Mouse (Mus musculus) adrenal gland, adult 2 months (tissue): ENCODE results near the gene Dus1l. TPM values are rescaled to one million over a fixed set of nuclear protein-coding genes. Genes with fewer than 3 reads are reported as not detected.
A peak's percentile ranks its signal among the peaks of the same experiment; 100 is the strongest.
"Not testable (repeated sequence)": the region's sequence is repeated elsewhere in the genome, so short reads cannot be mapped to it uniquely, and the experiment has no call there.

Experiments used
- DNase-seq: peaks from one replicate; pipeline ENCODE4 v3.0.0; 2021
- polyA plus RNA-seq: library from polyadenylated mRNA; depleted of rRNA; stranded (reverse); fragments of >200 nt; gene quantifications from 2 replicates; pipeline ENCODE4 v1.2.3, GENCODE M21; 2012; rRNA removed
- total RNA-seq, 2 experiments: library from RNA; stranded (reverse); gene quantifications; 2 replicates each; pipeline ENCODE4 v1.2.3; 2021

The Dus1l gene
- total and polyA plus RNA-seq, 3 experiments = 53.7 to 62.0 (median 56.0) TPM

DNA sequence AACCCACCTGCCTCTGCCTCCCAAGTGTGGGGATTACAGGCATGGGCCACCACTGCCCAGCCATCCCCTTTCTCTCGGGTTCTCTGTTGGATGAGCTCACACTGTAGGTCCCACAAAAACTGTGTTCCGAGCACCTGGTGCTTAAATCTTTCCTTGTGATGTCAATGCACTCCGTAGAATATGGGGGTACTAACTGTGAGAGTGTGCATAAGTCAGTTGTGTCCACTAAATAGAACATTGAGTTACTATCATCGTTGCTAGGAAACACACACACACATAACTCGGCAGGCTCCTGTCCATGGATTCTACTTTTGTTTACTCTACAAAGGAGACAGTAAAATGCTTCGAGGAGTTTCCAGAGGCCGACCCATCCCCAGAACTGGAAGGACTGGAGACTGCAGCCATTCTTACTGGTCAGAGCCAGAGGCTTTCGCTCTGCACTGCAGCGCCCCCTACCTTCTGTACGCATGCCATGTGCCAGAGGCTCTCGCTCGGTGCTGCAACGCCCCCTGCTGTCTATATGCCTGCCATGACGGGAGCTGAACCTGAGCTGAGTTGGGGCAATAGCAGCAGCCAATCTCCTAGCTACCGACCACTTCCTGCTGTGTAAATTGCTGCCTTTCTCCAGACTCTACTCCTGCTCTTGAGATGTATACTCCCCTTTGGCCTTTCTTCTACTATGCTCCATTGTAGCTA, 20.3 kb downstream of the Dus1l start:
- peak; percentile 94 for DNase-seq

DNA sequence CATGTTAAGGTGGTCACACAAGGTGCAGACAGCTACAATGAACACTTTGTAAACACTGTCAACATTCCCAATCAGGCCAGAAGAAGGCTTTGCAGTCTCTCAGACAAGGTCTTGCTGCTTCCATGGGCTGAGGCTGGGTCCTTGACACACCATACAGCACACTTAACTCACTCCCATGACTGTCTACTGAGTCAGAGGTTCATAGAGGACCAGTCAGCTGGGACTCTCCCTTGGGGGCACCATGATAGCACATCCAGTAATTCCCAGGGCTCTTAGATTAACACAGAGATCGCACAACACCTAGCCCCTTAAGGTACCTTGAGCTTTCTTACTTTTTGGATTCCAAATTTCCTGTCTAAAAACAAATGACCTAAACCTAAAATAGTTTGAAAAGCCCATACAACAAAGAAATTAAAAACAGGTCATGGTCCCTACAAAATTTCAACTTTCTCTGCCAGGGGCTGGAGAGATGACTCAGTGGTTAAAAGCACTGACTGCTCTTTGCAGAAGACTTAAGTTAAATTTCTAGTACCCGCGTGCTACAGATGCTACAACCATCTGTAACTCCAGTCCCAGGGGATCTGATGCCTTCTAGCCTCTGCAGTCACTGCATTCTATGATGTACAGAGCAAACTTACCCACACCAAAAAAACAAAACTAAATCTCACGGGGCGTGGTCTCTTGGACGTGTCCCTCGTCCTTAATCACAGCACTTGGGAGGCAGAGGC, 22.6 kb downstream of the Dus1l start:
- DNase-seq = peak; percentile 72

DNA sequence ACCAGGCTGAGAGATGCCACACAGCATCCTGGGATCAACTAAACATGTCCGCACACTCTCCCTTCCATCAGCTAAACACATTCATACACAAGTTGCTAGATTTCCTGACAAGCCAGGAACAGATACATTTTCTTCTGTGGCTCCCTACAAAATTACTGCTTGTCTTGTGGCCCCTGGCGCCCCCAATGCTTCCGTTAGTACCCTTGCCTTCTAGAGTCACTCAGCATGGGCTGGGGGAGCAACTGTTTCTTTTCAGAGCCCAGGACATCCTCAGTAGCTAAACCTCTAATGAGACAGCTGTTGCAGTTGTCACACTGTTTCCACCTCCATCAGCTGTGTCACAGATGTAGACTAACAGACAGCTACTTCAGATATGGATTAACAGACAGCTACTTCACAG, 23.5 kb downstream of the Dus1l start:
- DNase-seq = no peak

DNA sequence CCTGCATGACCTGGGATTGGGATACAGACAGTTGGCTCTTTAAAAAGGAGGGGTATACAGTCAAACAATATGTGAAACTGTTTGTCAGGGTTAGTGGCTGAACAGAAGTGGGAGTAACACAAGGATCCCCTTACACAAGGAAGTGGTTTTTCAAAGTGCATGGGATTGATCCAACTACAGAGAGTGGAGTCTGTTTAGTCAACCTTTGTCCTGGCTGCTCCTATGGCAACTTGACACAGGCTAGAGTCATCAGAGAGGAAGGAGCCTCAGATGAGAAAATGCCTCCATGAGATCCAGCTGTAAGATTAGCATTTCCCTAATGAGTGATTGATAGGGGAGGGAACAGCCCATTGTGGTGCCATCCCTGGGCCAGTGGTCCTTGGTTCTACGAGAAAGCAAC, 28.0 kb downstream of the Dus1l start:
- DNase-seq = no peak

DNA sequence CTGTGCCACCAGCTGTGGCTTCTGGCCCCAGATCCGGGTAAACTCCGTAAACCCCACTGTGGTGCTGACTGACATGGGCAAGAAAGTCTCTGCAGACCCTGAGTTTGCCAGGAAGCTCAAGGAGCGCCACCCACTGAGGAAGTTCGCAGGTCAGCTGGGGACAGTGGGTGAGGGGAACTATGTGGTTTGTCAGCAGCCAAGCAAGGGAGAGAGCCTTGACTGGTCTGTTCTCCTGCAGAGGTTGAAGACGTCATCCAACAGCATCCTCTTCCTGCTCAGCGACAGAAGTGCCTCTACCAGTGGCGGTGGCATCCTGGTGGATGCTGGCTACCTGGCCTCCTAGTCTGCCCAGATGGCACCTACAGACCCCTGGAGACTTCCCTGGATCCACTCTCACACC, 29.2 kb downstream of the Dus1l start:
- not testable (repeated sequence) for DNase-seq

DNA sequence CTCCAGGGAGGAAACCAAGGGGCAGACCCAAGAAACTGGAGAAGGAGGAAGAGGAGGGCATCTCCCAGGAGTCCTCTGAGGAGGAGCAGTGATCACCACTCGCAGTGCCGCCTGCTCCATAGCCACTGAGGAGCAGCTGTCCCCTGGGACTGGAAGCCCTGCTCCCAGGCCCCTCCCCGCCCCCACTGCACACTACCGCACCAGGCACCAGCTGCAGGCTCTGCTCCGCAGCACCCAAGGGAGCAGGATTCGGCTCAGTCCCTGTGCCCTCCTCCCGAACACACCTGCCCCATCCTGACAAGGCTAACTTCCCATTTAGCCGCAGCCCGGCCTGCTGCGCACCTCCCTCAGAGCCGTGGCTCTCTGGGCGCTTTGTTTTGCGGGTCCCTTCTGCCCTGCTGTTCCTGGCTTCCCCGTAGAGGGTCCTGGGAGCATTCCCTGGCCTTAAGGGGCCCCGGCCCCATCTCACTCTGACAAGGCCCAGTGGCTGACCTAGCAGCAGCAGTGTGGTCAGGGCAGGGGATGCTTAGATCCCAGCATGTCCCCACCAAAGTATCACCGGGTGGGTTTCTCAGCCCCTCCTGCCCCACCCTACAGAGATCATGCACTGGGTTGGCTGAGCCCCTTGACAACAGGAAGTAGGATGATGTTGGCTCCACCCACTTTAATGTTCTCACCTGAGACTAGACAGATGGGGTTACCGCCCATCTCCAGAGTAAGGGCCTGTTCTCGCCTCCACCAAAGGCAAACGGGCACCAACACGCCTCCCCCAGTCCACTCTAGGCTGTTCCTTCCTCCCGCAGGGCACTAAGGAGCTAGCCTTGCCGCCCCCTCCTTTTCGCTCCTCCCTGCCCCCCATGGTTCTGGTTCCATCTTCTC, 32.8 kb downstream of the Dus1l start:
- DNase-seq = not testable (repeated sequence)

DNA sequence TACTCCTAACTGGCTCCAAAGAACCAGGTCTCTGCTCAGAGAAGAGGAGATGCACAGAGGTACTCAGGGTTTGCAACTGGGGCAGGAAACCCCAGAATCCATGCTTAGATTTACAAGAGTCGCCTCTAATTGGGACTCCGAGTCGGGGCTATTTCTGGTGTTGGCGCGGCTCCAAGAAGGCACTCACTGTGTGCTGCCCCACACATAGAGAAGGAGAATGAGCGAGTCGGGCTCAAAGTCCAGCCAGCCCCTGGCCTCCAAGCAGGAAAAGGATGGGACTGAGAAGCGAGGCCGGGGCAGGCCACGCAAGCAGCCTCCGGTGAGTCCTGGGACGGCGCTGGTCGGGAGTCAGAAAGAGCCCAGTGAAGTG, 33.5 kb downstream of the Dus1l start, which contains the start of gene Hmga1b:
Hmga1b (plus strand) TSS at position 123 of the 370 bp plus-strand sequence.
- DNase-seq = not testable (repeated sequence)

DNA sequence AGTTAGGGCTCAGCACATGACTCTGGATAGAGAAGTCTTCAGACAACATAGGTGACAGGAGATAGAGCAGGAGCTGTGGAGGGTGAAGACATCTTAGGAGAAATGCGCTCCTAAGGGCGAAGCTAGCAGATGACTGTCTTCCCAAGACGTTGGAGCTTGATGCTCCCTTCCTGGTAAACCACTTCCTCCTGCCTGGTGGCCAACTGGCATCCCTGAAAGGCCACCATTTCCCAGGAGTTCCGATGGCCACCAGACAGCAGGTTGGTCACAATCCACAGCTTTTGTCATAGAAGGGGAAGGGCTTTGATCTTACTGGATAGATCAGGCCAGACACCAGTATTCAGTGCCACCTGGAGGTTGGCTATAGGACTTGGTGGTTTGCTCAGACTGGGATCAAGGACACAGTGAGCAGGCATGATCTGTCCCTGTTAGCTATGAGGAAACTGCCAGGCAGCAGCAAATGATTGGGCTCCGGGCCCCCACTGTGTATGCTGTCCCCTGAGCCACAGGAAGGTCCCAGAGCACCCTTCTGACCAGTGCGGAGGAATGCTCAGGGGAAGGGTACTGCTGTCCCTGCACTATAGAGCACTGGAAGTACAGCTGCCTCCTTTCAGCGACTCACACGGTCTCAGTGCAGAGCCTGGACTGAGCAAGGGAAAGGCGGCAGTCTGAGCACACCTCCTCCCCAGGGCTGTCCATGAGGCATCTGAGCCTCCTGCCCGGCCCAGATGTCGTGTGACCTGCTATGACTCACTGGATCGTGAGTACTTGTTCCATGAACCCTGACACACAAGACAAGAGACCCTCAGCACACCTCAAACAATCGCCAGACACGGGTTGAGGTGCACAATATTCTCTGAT, 34.2 kb downstream of the Dus1l start:
- no peak for DNase-seq

DNA sequence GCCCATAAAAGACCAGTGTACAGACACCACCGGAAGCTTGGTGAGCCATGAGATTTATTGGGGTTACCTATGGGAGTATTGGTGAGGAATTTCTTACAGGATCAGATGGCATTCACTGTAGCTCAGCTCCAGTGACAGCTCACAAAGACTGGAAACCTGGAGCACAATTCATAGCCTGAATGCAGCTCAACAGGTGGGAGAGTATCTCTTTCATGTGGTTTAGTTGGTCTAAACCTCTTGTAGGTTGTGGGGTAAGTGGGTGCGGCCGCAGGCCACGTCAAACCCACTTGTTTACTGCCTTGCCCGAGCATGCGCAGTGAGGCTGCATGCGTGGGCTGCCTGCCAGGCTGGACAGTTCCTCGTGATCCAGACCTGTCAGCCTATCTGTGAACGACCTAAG, 36.0 kb downstream of the Dus1l start:
- no peak for DNase-seq

DNA sequence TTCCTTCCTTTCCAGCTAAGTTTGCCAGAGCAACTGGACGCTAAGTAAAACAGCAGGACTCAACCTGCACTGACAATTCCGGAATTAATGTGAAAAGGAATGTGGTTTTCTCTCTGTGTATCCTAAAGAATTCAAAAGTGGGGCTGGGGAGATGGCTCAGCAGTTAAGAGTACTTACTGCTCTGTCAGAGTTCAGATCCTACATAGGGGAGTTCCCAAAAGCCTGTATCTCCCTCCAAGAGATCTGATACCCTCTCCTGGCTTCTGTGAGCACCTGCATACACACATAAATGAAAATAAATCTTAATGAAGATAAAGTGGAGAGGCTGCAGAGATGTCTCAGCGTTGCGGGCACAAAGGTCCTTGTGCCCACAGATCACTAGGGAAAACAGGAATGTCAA, 44.6 kb downstream of the Dus1l start:
- no peak for DNase-seq

DNA sequence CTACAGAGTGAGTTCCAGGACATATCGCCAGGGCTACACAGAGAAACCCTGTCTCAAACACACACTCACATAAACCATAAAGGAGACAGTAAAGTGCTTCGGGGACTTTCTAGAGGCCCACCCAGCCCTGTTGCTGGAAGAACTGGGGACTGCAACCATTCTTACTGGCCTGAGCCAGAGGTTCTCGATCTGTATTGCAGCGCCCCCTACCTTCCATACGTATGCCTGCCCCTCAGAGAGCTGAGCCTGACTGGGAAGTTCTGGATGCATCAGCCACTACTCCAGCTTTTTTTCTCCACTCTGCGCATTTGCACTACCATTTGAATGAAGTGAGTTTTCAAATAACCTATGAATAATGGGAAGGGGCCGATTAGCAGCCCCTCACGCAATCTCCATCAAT, 46.8 kb downstream of the Dus1l start:
- DNase-seq = peak; percentile 46

DNA sequence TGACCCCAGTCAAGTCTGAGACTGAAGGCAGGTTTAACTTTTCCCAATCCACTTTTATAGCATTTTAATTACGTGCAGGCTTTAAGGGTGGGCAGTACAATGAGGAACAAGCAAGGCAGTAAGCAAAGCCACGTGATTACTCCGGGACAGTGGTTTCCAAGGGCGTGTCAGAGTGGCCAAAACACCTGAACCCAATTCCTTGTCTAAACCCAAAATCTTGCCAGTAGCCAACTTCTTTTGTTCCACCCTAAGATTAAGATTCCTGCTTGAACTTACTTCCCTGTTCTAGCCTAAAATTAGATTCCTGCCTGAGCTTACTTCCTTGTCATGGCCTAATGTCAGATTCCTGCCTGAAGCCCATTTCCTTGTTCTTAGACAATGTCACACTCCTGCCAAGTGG, 48.2 kb downstream of the Dus1l start:
- no peak for DNase-seq

DNA sequence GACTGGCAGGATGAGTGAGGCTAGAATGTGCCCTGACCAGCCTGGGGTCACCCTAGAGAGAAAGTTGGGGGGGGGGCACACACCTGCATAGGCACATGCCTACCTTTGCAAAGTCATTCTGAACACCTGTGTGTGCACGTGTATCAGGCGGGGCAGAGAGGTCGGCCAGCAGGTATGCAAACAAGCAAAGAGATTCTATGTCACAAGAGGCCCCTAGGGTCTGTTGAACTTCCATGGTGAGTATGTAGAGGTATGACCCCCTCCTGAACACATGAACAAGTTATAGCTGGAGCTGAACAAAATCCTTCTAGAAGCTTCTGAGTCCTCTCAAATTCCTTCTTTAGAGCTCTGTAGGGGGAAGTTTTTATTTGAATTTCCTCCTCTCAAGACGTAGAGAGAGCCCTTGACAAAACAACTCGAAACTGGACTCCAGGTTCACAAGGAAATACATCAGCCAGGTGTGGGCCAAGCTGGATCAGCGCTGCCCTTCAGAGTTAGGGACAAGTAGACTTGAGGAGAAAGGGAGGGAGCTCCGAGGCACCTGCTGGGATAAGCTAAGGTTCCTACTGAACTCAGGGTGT, 52.0 kb downstream of the Dus1l start:
- no peak for DNase-seq

DNA sequence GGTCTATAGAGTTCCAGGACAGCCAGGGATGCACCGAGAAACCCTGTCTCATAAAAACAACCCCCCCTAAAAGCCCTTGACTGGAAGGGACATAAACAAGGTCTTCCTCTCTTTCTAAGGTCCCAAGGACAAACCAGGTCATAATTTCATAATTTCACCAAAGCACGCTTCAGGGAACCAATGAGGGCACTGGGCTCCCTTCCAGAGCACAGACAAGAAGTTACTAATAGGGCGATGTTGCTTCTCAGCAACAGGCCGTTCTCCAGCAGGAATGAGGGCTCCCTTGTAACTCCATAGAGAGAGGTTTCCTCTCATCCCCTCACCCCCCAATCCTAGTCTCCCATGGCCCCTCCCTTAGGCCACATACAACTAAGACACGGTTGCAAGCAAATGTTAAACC, 55.2 kb downstream of the Dus1l start:
- DNase-seq = peak; percentile 75

Other genes with a start within 250 kb of the Dus1l start
- 10 to 100 TPM; 56.9 to 65.8 TPM for gene Mcrip1, start 246.7 kb downstream of the Dus1l start, total RNA-seq
- gene Mcrip1, start 246.7 kb downstream of the Dus1l start, polyA plus RNA-seq = 136 and 157 TPM in 2 replicates
- under 1 TPM; 0.40 to 0.79 TPM for gene Ppp1r27, start 245.3 kb downstream of the Dus1l start, total RNA-seq
- 0.83 and 1.2 TPM in 2 replicates for gene Ppp1r27, start 245.3 kb downstream of the Dus1l start, polyA plus RNA-seq
- 100 to 1,000 TPM; 462 to 524 TPM for gene P4hb, start 223.2 kb downstream of the Dus1l start, total RNA-seq
- 108 and 126 TPM in 2 replicates for gene P4hb, start 223.2 kb downstream of the Dus1l start, polyA plus RNA-seq
- 100 to 1,000 TPM; 355 to 386 TPM for gene Arhgdia, start 214.8 kb downstream of the Dus1l start, total RNA-seq
- gene Arhgdia, start 214.8 kb downstream of the Dus1l start, polyA plus RNA-seq = 712 and 786 TPM in 2 replicates
- 10 to 100 TPM; 85.5 to 97.9 TPM for gene Alyref, start 198.0 kb downstream of the Dus1l start, total RNA-seq
- gene Alyref, start 198.0 kb downstream of the Dus1l start, polyA plus RNA-seq = 10.3 and 12.6 TPM in 2 replicates
- gene Anapc11, start 198.0 kb downstream of the Dus1l start, total RNA-seq = 10 to 100 TPM; 82.8 to 85.9 TPM
- 183 and 187 TPM in 2 replicates for gene Anapc11, start 198.0 kb downstream of the Dus1l start, polyA plus RNA-seq
- under 1 TPM; 0.61 to 0.62 TPM for gene Npb, start 187.9 kb downstream of the Dus1l start, total RNA-seq
- gene Npb, start 187.9 kb downstream of the Dus1l start, polyA plus RNA-seq = 1.6 and 2.3 TPM in 2 replicates
- 100 to 1,000 TPM; 201 to 344 TPM for gene Pcyt2, start 178.5 kb downstream of the Dus1l start, total RNA-seq
- gene Pcyt2, start 178.5 kb downstream of the Dus1l start, polyA plus RNA-seq = 460 and 610 TPM in 2 replicates
- gene Sirt7, start 171.2 kb downstream of the Dus1l start, total RNA-seq = 10 to 100 TPM; 54.2 to 69.5 TPM
- gene Sirt7, start 171.2 kb downstream of the Dus1l start, polyA plus RNA-seq = 109 and 128 TPM in 2 replicates
- gene Mafg, start 162.8 kb downstream of the Dus1l start, total RNA-seq = 10 to 100 TPM; 48.1 to 60.7 TPM
- 54.3 and 66.9 TPM in 2 replicates for gene Mafg, start 162.8 kb downstream of the Dus1l start, polyA plus RNA-seq
- gene Pycr1, start 152.6 kb downstream of the Dus1l start, total RNA-seq = 1 to 10 TPM; 1.0 to 1.9 TPM
- 3.5 and 3.6 TPM in 2 replicates for gene Pycr1, start 152.6 kb downstream of the Dus1l start, polyA plus RNA-seq
- 1 to 10 TPM in 1 of 2 experiments, not detected in 1; 1.0 TPM for gene Myadml2, start 148.2 kb downstream of the Dus1l start, total RNA-seq
- 0.11 and 0.59 TPM in 2 replicates for gene Myadml2, start 148.2 kb downstream of the Dus1l start, polyA plus RNA-seq
- 1 to 10 TPM; 2.8 to 8.1 TPM for gene Notum, start 135.2 kb downstream of the Dus1l start, total RNA-seq
- 7.4 and 9.3 TPM in 2 replicates for gene Notum, start 135.2 kb downstream of the Dus1l start, polyA plus RNA-seq
- gene Aspscr1, start 123.4 kb downstream of the Dus1l start, total RNA-seq = 10 to 100 TPM; 74.9 to 84.1 TPM
- 124 and 125 TPM in 2 replicates for gene Aspscr1, start 123.4 kb downstream of the Dus1l start, polyA plus RNA-seq
- gene Cenpx, start 82.7 kb downstream of the Dus1l start, total RNA-seq = 10 to 100 TPM; 54.0 to 63.5 TPM
- gene Cenpx, start 82.7 kb downstream of the Dus1l start, polyA plus RNA-seq = 86.0 and 90.2 TPM in 2 replicates
- gene Lrrc45, start 82.5 kb downstream of the Dus1l start, total RNA-seq = 10 to 100 TPM; 21.9 to 25.3 TPM
- gene Lrrc45, start 82.5 kb downstream of the Dus1l start, polyA plus RNA-seq = 34.2 and 40.1 TPM in 2 replicates
- gene Rac3, start 74.9 kb downstream of the Dus1l start, total RNA-seq = 10 to 100 TPM; 13.7 to 15.9 TPM
- 21.1 and 25.6 TPM in 2 replicates for gene Rac3, start 74.9 kb downstream of the Dus1l start, polyA plus RNA-seq
- 100 to 1,000 TPM in 1 of 2 experiments, 10 to 100 TPM in 1; 41.4 to 122 TPM for gene Dcxr, start 69.1 kb downstream of the Dus1l start, total RNA-seq
- gene Dcxr, start 69.1 kb downstream of the Dus1l start, polyA plus RNA-seq = 136 and 150 TPM in 2 replicates
- gene Cbr2, start 64.3 kb downstream of the Dus1l start, total RNA-seq = 10 to 100 TPM in 1 of 2 experiments, 1 to 10 TPM in 1; 8.3 to 10.6 TPM
- 52.6 and 54.2 TPM in 2 replicates for gene Cbr2, start 64.3 kb downstream of the Dus1l start, polyA plus RNA-seq
- gene Hmga1b, start 33.6 kb downstream of the Dus1l start, total RNA-seq = 10 to 100 TPM in 1 of 2 experiments, 1 to 10 TPM in 1; 5.5 to 12.3 TPM
- 2.8 and 6.6 TPM in 2 replicates for gene Hmga1b, start 33.6 kb downstream of the Dus1l start, polyA plus RNA-seq
- 10 to 100 TPM; 18.3 to 20.9 TPM for gene Rfng, start 12.2 kb downstream of the Dus1l start, total RNA-seq
- gene Rfng, start 12.2 kb downstream of the Dus1l start, polyA plus RNA-seq = 91.6 and 95.4 TPM in 2 replicates
- gene Gps1, start 12.1 kb downstream of the Dus1l start, total RNA-seq = 100 to 1,000 TPM; 113 to 141 TPM
- gene Gps1, start 12.1 kb downstream of the Dus1l start, polyA plus RNA-seq = 161 and 178 TPM in 2 replicates
- 1,000 to 10,000 TPM in 1 of 2 experiments, 100 to 1,000 TPM in 1; 505 to 2,290 TPM for gene Fasn, start 28.1 kb upstream of the Dus1l start, total RNA-seq
- gene Fasn, start 28.1 kb upstream of the Dus1l start, polyA plus RNA-seq = 7,384 and 9,917 TPM in 2 replicates
- 10 to 100 TPM in 1 of 2 experiments, 1 to 10 TPM in 1; 8.4 to 20.4 TPM for gene Ccdc57, start 136.5 kb upstream of the Dus1l start, total RNA-seq
- gene Ccdc57, start 136.5 kb upstream of the Dus1l start, polyA plus RNA-seq = 2.7 and 3.5 TPM in 2 replicates
- gene Slc16a3, start 152.1 kb upstream of the Dus1l start, total RNA-seq = 1 to 10 TPM; 1.2 to 1.3 TPM
- gene Slc16a3, start 152.1 kb upstream of the Dus1l start, polyA plus RNA-seq = 1.4 and 2.5 TPM in 2 replicates
- 100 to 1,000 TPM; 114 to 126 TPM for gene Csnk1d, start 194.9 kb upstream of the Dus1l start, total RNA-seq
- 39.8 and 48.7 TPM in 2 replicates for gene Csnk1d, start 194.9 kb upstream of the Dus1l start, polyA plus RNA-seq
- under 1 TPM; 0.69 TPM for gene Cd7, start 243.0 kb upstream of the Dus1l start, total RNA-seq
- 1.8 and 3.3 TPM in 2 replicates for gene Cd7, start 243.0 kb upstream of the Dus1l start, polyA plus RNA-seq